Mouse (Mus musculus) midbrain, embryonic 11.5 days (tissue): Measurements from ENCODE around the gene Phospho2. TPM values are rescaled to one million over a fixed set of nuclear protein-coding genes. Genes with fewer than 3 reads are reported as not detected.

Experiments used
- ATAC-seq: fragments of 200-750 bp; cut with Nextera tagmentation; 2 replicates; pipeline ENCODE4 v1.8.0; 2017; ENCODE audit warnings: moderate TSS enrichment, moderate library complexity; ENCODE audit not compliant: low FRiP score
- DNase-seq: peaks from one replicate; pipeline ENCODE4 v3.0.0; 2015; ENCODE audit warnings: low spot score; ENCODE audit errors: missing footprints
- H3K27ac ChIP-seq: fragments of 300-500 bp; sonication (generic); 2 replicates; pipeline ENCODE4 v1.5.1; 2014; ENCODE audit warnings: low read depth, low read length
- H3K27me3 ChIP-seq: fragments of 300-500 bp; sonication (generic); 2 replicates; pipeline ENCODE4 v1.6.1; 2014; ENCODE audit warnings: mild to moderate bottlenecking, low read length, moderate library complexity, mixed read lengths; ENCODE audit not compliant: control insufficient read depth, insufficient read depth
- H3K36me3 ChIP-seq: fragments of 300-500 bp; sonication (generic); 2 replicates; pipeline ENCODE4 v1.6.1; 2014; ENCODE audit warnings: mild to moderate bottlenecking, low read length, moderate library complexity, mixed read lengths; ENCODE audit not compliant: control insufficient read depth, insufficient read depth
- H3K4me1 ChIP-seq: fragments of 300-500 bp; sonication (generic); 2 replicates; pipeline ENCODE4 v1.6.1; 2014; ENCODE audit warnings: low read length; ENCODE audit not compliant: control insufficient read depth, insufficient read depth
- H3K4me2 ChIP-seq: fragments of 300-500 bp; sonication (generic); 2 replicates; pipeline ENCODE4 v1.6.1; 2014; ENCODE audit warnings: mild to moderate bottlenecking, moderate library complexity
- H3K4me3 ChIP-seq: fragments of 300-500 bp; sonication (generic); 2 replicates; pipeline ENCODE4 v1.5.1; 2014; ENCODE audit warnings: low read depth, low read length
- H3K9ac ChIP-seq: fragments of 300-500 bp; sonication (generic); 2 replicates; pipeline ENCODE4 v1.6.1; 2014; ENCODE audit warnings: low read length
- H3K9me3 ChIP-seq: fragments of 300-500 bp; sonication (generic); 2 replicates; pipeline ENCODE4 v1.6.1; 2016; ENCODE audit warnings: low read length; ENCODE audit not compliant: control insufficient read depth
- WGBS: fragments of 180-500 bp; shearing (Covaris S2); extraction: QIAGEN DNeasy Blood & Tissue Kit; methylation state at CpG from one replicate; pipeline ENCODE4 v1.1.7; 2014; 5-methylcytosine and 5-hydroxymethylcytosine counted together
- polyA plus RNA-seq: library from polyadenylated mRNA; unstranded; fragments of >200 nt; fragmentation: Nextera tagmentation; extraction: Ambion mirVana; gene quantifications from 2 replicates; pipeline ENCODE4 v1.2.1, GENCODE M21; 2014

Phospho2 gene
- 44.3 and 49.9 TPM in 2 replicates for polyA plus RNA-seq

DNA sequence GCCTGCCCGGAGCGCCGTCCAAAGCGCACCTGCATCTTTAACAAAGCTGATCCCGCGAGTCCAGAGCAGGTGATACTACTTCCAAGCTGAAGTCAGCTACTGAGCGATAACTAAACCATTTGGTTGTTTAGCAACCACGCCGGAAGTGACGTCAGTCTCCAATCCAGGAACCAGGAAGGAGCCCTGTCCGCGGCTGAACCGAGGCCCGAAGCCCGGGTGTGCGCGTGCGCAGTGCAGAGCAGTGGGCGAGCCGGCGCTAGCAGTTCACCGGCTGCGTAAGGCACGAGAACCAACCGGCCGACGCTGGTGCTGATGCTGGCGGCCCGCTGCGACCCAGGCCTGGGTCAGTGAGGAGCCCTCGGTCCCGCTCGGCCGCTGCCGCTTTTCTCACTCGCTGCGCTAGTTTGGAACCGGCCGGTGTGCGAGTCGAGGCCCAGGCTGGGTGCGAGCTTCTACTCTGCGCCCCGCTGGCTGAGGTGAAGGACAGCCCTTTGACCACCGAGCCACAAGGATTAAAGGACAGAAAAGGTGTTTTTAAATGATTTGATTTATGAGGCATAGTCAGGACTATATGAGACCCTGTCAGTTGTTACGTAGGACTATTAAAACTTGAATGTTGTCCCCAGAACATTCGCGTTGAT is at the start of gene Phospho2, which contains the start of gene Ccdc173:
TSS of gene Phospho2 (plus strand) at position 195 of the 641 bp plus-strand sequence.
TSS of gene Ccdc173 (minus strand) at position 147 of the 641 bp plus-strand sequence.
- Histone ChIP-seq H3K27ac (peak within 1 kb of the TSS; percentile 57), H3K27me3 (no peaks in the 10 kb centered on the region), H3K4me1 (no peaks in the 10 kb centered on the region), H3K4me3 (peak within 1 kb of the TSS; percentile 54), H3K9me3 (no peaks in the 10 kb centered on the region), H3K36me3 (peaks cover 2% of the 10 kb centered on the region; the same call in 1 of the 2 replicates), H3K4me2 (peak within 1 kb of the TSS; percentile 87), H3K9ac (peak within 1 kb of the TSS; percentile 66)
- DNase-seq (peak; percentile 100), ATAC-seq (peak; percentile 96)
- WGBS, result 2% methylated on average over 48 of the region's 48 CpGs

DNA sequence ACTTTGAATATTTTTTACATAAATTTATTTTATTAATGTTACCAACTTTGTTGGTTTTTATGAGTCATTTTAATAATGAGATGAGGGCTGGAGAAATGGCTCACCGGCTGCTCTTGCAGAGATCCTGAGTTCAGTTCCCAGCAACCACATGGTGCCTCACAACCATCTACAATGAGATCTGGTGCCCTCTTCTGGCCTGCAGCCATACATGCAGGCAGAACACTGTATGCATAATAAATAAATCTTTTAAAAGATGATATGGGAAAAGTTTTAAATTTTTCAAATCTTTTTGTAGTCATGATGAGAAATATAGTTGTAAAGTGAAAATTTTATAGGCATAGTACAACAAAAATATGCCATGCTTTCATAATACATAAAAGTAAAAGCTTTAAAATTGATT is 44.3 kb upstream of the Phospho2 start:
- ATAC-seq (no peak), DNase-seq (no peak)
- H3K27me3 ChIP-seq, result no peaks in the 10 kb centered on the region
- no peak overlapping the region for H3K4me3 ChIP-seq
- H3K4me1 ChIP-seq, result no peaks in the 10 kb centered on the region
- H3K9me3 ChIP-seq, result no peaks in the 10 kb centered on the region; the same call in 1 of the 2 replicates
- WGBS, result 82% methylated on average over 1 of the region's 1 CpGs
- no peak overlapping the region for H3K27ac ChIP-seq
- peaks cover 20% of the 10 kb centered on the region for H3K36me3 ChIP-seq
- H3K9ac ChIP-seq, result no peak overlapping the region
- no peak overlapping the region for H3K4me2 ChIP-seq

DNA sequence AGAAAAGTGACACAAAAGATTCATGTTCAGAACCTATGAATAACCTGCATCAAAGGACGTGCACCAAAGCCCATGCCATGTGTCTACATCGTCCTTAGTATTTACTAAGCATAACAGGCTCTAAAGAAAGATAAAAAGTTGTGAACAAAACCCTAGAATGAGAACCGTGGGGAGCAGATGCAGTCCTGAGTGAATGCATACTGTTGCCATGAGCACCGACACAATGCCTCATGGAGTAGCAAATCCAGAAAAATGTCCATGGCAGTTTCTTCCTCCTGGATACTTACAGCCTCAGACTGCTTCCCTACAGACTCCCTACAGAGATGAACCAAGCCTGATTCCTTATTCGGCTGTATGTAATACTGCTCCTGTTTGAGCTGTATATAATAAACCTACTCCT is 28.4 kb upstream of the Phospho2 start:
- Histone ChIP-seq H3K9me3 (no peaks in the 10 kb centered on the region), H3K9ac (no peak overlapping the region), H3K27ac (no peak overlapping the region), H3K4me3 (no peak overlapping the region), H3K4me2 (no peak overlapping the region), H3K36me3 (no peaks in the 10 kb centered on the region), H3K27me3 (no peaks in the 10 kb centered on the region), H3K4me1 (peaks cover 3% of the 10 kb centered on the region; the same call in 1 of the 2 replicates)
- DNase-seq (no peak), ATAC-seq (peak; percentile 70)
- WGBS, result 25% methylated on average over 5 of the region's 5 CpGs

DNA sequence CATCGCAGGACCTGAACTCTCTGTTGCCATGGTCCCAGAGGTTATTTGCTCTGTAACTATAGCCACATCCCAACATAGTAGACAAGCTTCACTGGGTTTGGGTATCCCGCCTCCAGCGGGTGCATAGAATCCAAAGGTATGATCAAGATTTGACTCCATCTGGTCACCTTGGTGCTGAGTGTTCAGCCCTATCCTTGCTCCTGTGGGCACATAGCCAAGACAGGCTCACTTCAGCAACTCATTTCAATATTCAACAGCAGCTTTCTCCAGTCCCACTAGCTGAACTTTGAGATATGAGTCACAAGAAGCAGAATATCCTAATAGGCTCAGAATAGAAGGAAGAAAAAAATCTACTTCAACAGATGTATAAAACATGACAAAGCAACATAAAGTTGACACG is 26.1 kb upstream of the Phospho2 start:
- Histone ChIP-seq H3K27me3 (no peaks in the 10 kb centered on the region), H3K9ac (no peak overlapping the region), H3K36me3 (no peaks in the 10 kb centered on the region), H3K9me3 (no peaks in the 10 kb centered on the region), H3K4me3 (no peak overlapping the region), H3K27ac (no peak overlapping the region), H3K4me1 (peaks cover 3% of the 10 kb centered on the region; the same call in 1 of the 2 replicates), H3K4me2 (no peak overlapping the region)
- ATAC-seq (no peak), DNase-seq (no peak)
- WGBS, result 81% methylated on average over 4 of the region's 4 CpGs

DNA sequence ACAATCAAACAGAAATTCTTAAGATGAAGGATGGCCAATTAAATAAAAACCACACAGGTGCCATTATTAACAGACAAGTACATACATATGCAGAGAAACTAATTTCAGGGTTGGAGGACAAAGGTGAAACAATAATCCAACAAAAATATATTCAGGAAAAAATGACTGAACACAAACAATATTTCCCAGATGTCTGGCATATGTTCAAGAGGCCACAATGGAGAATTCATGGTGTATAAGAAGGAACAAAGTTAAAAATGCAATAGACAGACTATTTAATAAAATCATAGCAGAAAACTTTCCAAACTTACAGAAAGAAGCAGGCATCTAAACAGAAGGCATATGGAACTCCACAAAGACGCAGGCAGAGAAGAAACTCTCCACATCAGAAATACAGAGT is 24.7 kb upstream of the Phospho2 start:
- no peak overlapping the region for H3K9ac ChIP-seq
- ATAC-seq, result no peak
- peaks cover 3% of the 10 kb centered on the region; the same call in 1 of the 2 replicates for H3K4me1 ChIP-seq
- H3K9me3 ChIP-seq, result no peaks in the 10 kb centered on the region
- DNase-seq, result no peak
- H3K36me3 ChIP-seq, result no peaks in the 10 kb centered on the region
- WGBS, result 94% methylated on average over 1 of the region's 1 CpGs
- H3K4me2 ChIP-seq, result no peak overlapping the region
- H3K27ac ChIP-seq, result no peak overlapping the region
- no peak overlapping the region for H3K4me3 ChIP-seq
- H3K27me3 ChIP-seq, result no peaks in the 10 kb centered on the region

DNA sequence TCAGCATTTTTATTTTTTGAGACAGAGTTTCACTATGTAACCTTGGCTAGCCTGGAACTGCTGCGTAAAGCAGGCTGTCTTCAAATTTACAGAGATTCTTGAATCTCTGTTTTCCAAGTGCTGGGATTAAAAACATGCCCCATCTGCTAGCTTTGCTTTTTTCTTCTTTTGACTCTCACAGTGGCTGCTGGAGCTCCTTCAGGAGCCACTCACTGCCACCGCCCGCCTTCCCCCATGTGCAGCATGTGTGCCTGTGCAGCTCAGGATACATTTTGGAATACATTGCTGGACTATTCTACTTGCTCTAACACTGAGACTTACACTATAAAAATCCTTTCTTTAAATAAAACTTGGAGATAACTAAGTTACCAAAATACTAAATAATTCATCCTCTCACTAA is 16.1 kb upstream of the Phospho2 start:
- 99% methylated on average over 3 of the region's 3 CpGs for WGBS
- no peaks in the 10 kb centered on the region for H3K27me3 ChIP-seq
- no peak for ATAC-seq

DNA sequence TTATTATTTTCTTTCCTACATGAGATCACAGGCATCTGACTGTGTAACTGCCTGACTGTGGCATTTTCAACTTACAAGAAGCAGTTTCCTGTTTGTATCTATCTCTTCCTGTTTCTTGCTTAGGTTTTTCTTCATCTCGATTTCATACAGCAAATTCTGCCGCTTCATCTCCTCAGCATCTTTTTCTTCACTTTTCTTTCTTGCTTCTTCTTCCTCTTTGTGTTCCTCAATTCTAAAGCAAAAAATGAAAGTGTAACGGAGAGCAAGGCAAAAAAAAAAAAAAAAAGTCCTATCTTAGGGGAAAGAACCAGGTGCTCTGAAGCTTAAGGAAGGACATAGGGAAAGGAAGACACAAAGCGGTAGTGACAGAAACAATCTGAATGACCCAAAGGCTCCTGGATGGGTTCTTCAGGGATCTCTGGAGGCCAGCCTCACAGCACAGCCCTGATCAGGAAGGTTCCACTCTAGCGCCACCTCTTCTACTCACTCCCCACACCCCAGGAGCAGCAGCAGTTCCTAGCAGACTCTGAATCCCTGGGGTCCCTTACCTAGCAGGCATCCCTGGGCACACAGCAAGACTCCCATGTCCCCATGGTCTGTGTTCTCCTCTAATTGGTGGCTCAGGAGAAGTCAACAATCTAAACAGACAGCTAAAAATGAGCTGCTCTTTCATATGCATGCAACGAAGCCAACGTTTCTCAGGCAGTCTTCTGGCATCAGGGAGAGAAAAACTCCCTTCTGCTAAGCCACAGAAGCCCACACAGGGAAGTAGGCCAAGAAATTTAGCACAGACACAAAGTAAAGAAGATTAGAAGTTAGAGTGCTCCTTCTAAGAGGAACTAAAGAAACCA is 11.2 kb upstream of the Phospho2 start:
- Histone ChIP-seq H3K27me3 (no peaks in the 10 kb centered on the region), H3K9me3 (no peaks in the 10 kb centered on the region), H3K4me2 (no peak overlapping the region), H3K4me3 (no peak overlapping the region), H3K27ac (no peak overlapping the region), H3K9ac (no peak overlapping the region), H3K4me1 (no peaks in the 10 kb centered on the region), H3K36me3 (peaks cover 2% of the 10 kb centered on the region; the same call in 1 of the 2 replicates)
- ATAC-seq (no peak), DNase-seq (no peak)
- 73% methylated on average over 7 of the region's 7 CpGs for WGBS

More for the DNA sequence above, 16.1 kb upstream of the Phospho2 start:
- H3K9ac ChIP-seq, result no peak overlapping the region
- no peaks in the 10 kb centered on the region for H3K4me1 ChIP-seq
- peaks cover 2% of the 10 kb centered on the region; the same call in 1 of the 2 replicates for H3K36me3 ChIP-seq
- no peaks in the 10 kb centered on the region for H3K9me3 ChIP-seq
- H3K4me3 ChIP-seq, result no peak overlapping the region
- no peak overlapping the region for H3K27ac ChIP-seq
- H3K4me2 ChIP-seq, result no peak overlapping the region
- DNase-seq, result no peak

DNA sequence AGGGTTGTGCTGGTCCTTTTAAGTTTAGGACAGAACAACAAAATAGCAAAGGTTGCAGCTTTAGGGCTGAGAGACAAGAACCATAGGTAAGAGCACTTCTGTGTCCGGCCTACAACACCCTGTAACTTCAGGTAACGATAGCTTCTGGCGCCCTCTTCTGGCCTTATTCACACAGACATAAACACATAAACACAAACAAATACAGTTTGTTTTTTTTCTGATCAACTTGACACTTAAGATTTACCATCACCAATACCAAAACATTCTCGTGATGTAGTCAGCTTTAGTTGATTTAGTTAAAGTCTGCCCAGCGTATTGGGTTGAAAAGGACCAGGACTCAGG is 10.6 kb upstream of the Phospho2 start:
- DNase-seq (no peak), ATAC-seq (no peak)
- Histone ChIP-seq H3K9me3 (no peaks in the 10 kb centered on the region), H3K9ac (no peak overlapping the region), H3K27me3 (no peaks in the 10 kb centered on the region), H3K4me2 (no peak overlapping the region), H3K4me3 (no peak overlapping the region), H3K4me1 (no peaks in the 10 kb centered on the region), H3K36me3 (peaks cover 2% of the 10 kb centered on the region; the same call in 1 of the 2 replicates), H3K27ac (no peak overlapping the region)
- WGBS, result 56% methylated on average over 5 of the region's 5 CpGs

DNA sequence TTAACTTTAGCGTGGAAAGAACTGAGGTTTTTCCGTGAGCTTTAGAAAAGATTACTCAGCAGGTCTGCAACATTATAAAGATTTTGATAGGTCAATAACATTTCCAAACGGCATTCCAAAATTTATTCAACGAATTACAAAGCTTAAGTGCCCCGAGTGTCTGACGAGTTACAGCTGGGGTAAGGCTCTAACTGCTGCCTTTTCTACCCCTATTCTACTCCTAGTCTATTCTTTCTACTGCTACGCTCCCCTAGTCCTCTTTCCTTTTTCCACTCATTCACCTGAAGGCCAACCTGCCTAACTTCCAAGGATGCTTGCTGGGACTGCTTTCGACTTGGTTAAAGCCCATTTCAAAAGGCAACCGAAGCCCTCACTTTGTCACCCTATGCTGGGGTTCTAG is 449 bp upstream of the Phospho2 start:
- WGBS, result 32% methylated on average over 9 of the region's 9 CpGs
- DNase-seq (no peak), ATAC-seq (peak; percentile 38)
- Histone ChIP-seq H3K27me3 (no peaks in the 10 kb centered on the region), H3K9me3 (no peaks in the 10 kb centered on the region), H3K27ac (peak overlapping the region; percentile 35; the same call in 1 of the 2 replicates), H3K4me3 (peak overlapping the region; percentile 54), H3K36me3 (0 out of 2 replicates have a peak, but pooled peaks cover 2% of the 10 kb centered on the region), H3K4me1 (no peaks in the 10 kb centered on the region), H3K9ac (peak overlapping the region; percentile 66), H3K4me2 (peak overlapping the region; percentile 87)
